Mouse (Mus musculus): Measurements from ENCODE around the gene Spata20. TPM values are rescaled to one million over a fixed set of nuclear protein-coding genes. Genes with fewer than 3 reads are reported as not detected.

Gene Spata20
- total RNA-seq, 1 experiment, result 0.71 TPM

GRCm38 (mm10) chr11:94441122-94441521, 44.9 kb downstream of the Spata20 start:
- no peak overlapping the region for H3K4me3 ChIP-seq (ENCODE audit: insufficient read depth in 1 of 2, low read depth in 1 of 2, low read length in 2 of 2, poor library complexity in 1 of 2, severe bottlenecking in 1 of 2)
- DNase-seq (ENCODE audit: low read depth, low spot score), result no peak
- H3K4me1 ChIP-seq (ENCODE audit: control insufficient read depth in 2 of 2, insufficient read depth in 2 of 2, low read length in 2 of 2, poor library complexity in 1 of 2), result no peaks in the 10 kb centered on the region
- in situ Hi-C loops (cut with MboI; ENCODE audit: low sequenced_read_pairs in 2 of 2, unreplicated experiment in 2 of 2), result no loop called here
- no peak overlapping the region for H3K27ac ChIP-seq (ENCODE audit: insufficient read depth, low read depth, low read length, poor library complexity, severe bottlenecking)
- TF ChIP-seq ZNF384 (IDR thresholded peaks at IDR 0.05; ENCODE audit: low read depth, low read length), result no peak
- TF ChIP-seq HCFC1 (IDR thresholded peaks at IDR 0.05; ENCODE audit: borderline replicate concordance, insufficient read depth, low read length), result no peak
- TF ChIP-seq CHD2 (IDR thresholded peaks at IDR 0.05; ENCODE audit: low read depth, low read length), result no peak
- no peak for TF ChIP-seq ZC3H11A (IDR thresholded peaks at IDR 0.05; ENCODE audit: borderline replicate concordance, low read depth, low read length)
- no peak for TF ChIP-seq MAFK (IDR thresholded peaks at IDR 0.05; ENCODE audit: insufficient read depth, low read depth, low read length)
- no peaks in the 10 kb centered on the region for H3K9me3 ChIP-seq (ENCODE audit: control insufficient read depth, insufficient read depth, low read depth, low read length)
- no peak overlapping the region for H3K9ac ChIP-seq (ENCODE audit: insufficient read depth, low read depth, low read length, poor library complexity, severe bottlenecking)
- H3K36me3 ChIP-seq (ENCODE audit: control insufficient read depth, insufficient read depth, low read length, poor library complexity, severe bottlenecking), result no peaks in the 10 kb centered on the region

GRCm38 (mm10) chr11:94440421-94440820, 45.6 kb downstream of the Spata20 start:
- no peaks in the 10 kb centered on the region for H3K36me3 ChIP-seq (ENCODE audit: control insufficient read depth, insufficient read depth, low read length, poor library complexity, severe bottlenecking)
- H3K4me3 ChIP-seq (ENCODE audit: insufficient read depth in 1 of 2, low read depth in 1 of 2, low read length in 2 of 2, poor library complexity in 1 of 2, severe bottlenecking in 1 of 2), result no peak overlapping the region
- no peaks in the 10 kb centered on the region for H3K9me3 ChIP-seq (ENCODE audit: control insufficient read depth, insufficient read depth, low read depth, low read length)
- no peak overlapping the region for H3K9ac ChIP-seq (ENCODE audit: insufficient read depth, low read depth, low read length, poor library complexity, severe bottlenecking)
- H3K27ac ChIP-seq (ENCODE audit: insufficient read depth, low read depth, low read length, poor library complexity, severe bottlenecking), result no peak overlapping the region
- DNase-seq (ENCODE audit: low read depth, low spot score), result no peak
- no peak for TF ChIP-seq CHD2 (IDR thresholded peaks at IDR 0.05; ENCODE audit: low read depth, low read length)
- no peak for TF ChIP-seq ZC3H11A (IDR thresholded peaks at IDR 0.05; ENCODE audit: borderline replicate concordance, low read depth, low read length)
- TF ChIP-seq MAFK (IDR thresholded peaks at IDR 0.05; ENCODE audit: insufficient read depth, low read depth, low read length), result no peak
- no peak for TF ChIP-seq HCFC1 (IDR thresholded peaks at IDR 0.05; ENCODE audit: borderline replicate concordance, insufficient read depth, low read length)
- no peak for TF ChIP-seq ZNF384 (IDR thresholded peaks at IDR 0.05; ENCODE audit: low read depth, low read length)
- in situ Hi-C loops (cut with MboI; ENCODE audit: low sequenced_read_pairs in 2 of 2, unreplicated experiment in 2 of 2), result no loop called here
- no peaks in the 10 kb centered on the region for H3K4me1 ChIP-seq (ENCODE audit: control insufficient read depth in 2 of 2, insufficient read depth in 2 of 2, low read length in 2 of 2, poor library complexity in 1 of 2)

- TF ChIP-seq ZC3H11A (IDR thresholded peaks at IDR 0.05; ENCODE audit: borderline replicate concordance, low read depth, low read length), result no peak
- no peak for TF ChIP-seq ZNF384 (IDR thresholded peaks at IDR 0.05; ENCODE audit: low read depth, low read length)
- TF ChIP-seq CHD2 (IDR thresholded peaks at IDR 0.05; ENCODE audit: low read depth, low read length), result no peak
- TF ChIP-seq HCFC1 (IDR thresholded peaks at IDR 0.05; ENCODE audit: borderline replicate concordance, insufficient read depth, low read length), result no peak
- TF ChIP-seq MAFK (IDR thresholded peaks at IDR 0.05; ENCODE audit: insufficient read depth, low read depth, low read length), result no peak
- no peak overlapping the region for H3K9ac ChIP-seq (ENCODE audit: insufficient read depth, low read depth, low read length, poor library complexity, severe bottlenecking)
- no peak overlapping the region for H3K4me3 ChIP-seq (ENCODE audit: insufficient read depth in 1 of 2, low read depth in 1 of 2, low read length in 2 of 2, poor library complexity in 1 of 2, severe bottlenecking in 1 of 2)
- no peaks in the 10 kb centered on the region for H3K36me3 ChIP-seq (ENCODE audit: control insufficient read depth, insufficient read depth, low read length, poor library complexity, severe bottlenecking)
- H3K4me1 ChIP-seq (ENCODE audit: control insufficient read depth in 2 of 2, insufficient read depth in 2 of 2, low read length in 2 of 2, poor library complexity in 1 of 2), result peaks cover 3 to 8% of the 10 kb centered on the region in 2 experiments; a peak in 3 of 4 replicates
- in situ Hi-C loops (cut with MboI; ENCODE audit: low sequenced_read_pairs in 2 of 2, unreplicated experiment in 2 of 2), result no loop called here
- no peaks in the 10 kb centered on the region for H3K9me3 ChIP-seq (ENCODE audit: control insufficient read depth, insufficient read depth, low read depth, low read length)
- no peak for DNase-seq (ENCODE audit: low read depth, low spot score)
- H3K27ac ChIP-seq (ENCODE audit: insufficient read depth, low read depth, low read length, poor library complexity, severe bottlenecking), result no peak overlapping the region
Measured at GRCm38 (mm10) chr11:94429011-94429651, 56.8 kb downstream of the Spata20 start.

Other genes with a start within 250 kb of the Spata20 start
- gene Wfikkn2, start 240.2 kb downstream of the Spata20 start, total RNA-seq (2012; rRNA removed), result 0.31 and 0.53 TPM in 2 replicates
- gene Gm21885, start 204.3 kb downstream of the Spata20 start, total RNA-seq (2012; rRNA removed), result 0.40 TPM in 1 of 2 replicates, not detected in the other
- 60.3 and 66.8 TPM in 2 replicates for gene Luc7l3, start 164.2 kb downstream of the Spata20 start, total RNA-seq (2012; rRNA removed)
- gene Ankrd40, start 158.2 kb downstream of the Spata20 start, total RNA-seq (2012; rRNA removed), result 29.2 and 42.7 TPM in 2 replicates
- 0.79 and 1.5 TPM in 2 replicates for gene Abcc3, start 93.2 kb downstream of the Spata20 start, total RNA-seq (2012; rRNA removed)
- gene Cacna1g, start 12.0 kb downstream of the Spata20 start, total RNA-seq (2012; rRNA removed), result 1.6 and 2.2 TPM in 2 replicates
- 0.48 and 1.7 TPM in 2 replicates for gene Epn3, start 13.8 kb upstream of the Spata20 start, total RNA-seq (2012; rRNA removed)
- 0.45 and 0.48 TPM in 2 replicates for gene Mycbpap, start 35.6 kb upstream of the Spata20 start, total RNA-seq (2012; rRNA removed)
- gene Rsad1, start 63.1 kb upstream of the Spata20 start, total RNA-seq (2012; rRNA removed), result 2.1 and 2.4 TPM in 2 replicates
- 0.11 TPM in 1 of 2 replicates, not detected in the other for gene Chad, start 78.9 kb upstream of the Spata20 start, total RNA-seq (2012; rRNA removed)
- gene Acsf2, start 115.7 kb upstream of the Spata20 start, total RNA-seq (2012; rRNA removed), result 5.9 and 7.4 TPM in 2 replicates
- gene Lrrc59, start 143.6 kb upstream of the Spata20 start, total RNA-seq (2012; rRNA removed), result 215 and 282 TPM in 2 replicates
- gene Mrpl27, start 167.6 kb upstream of the Spata20 start, total RNA-seq (2012; rRNA removed), result 37.2 and 56.3 TPM in 2 replicates
- 46.1 and 57.3 TPM in 2 replicates for gene Eme1, start 167.8 kb upstream of the Spata20 start, total RNA-seq (2012; rRNA removed)
- 58.0 and 91.2 TPM in 2 replicates for gene Xylt2, start 191.3 kb upstream of the Spata20 start, total RNA-seq (2012; rRNA removed)
- 0.18 TPM in 1 of 2 replicates, not detected in the other for gene Gm11541, start 218.3 kb upstream of the Spata20 start, total RNA-seq (2012; rRNA removed)